Mouse (Mus musculus): ENCODE measurements at regions not wholly inside any gene's neighbourhood (a gene's known extent, or its start where the extent isn't known, plus 50 kb on each side); places are given as distances from the start of the nearest gene placed in this dataset.

DNA sequence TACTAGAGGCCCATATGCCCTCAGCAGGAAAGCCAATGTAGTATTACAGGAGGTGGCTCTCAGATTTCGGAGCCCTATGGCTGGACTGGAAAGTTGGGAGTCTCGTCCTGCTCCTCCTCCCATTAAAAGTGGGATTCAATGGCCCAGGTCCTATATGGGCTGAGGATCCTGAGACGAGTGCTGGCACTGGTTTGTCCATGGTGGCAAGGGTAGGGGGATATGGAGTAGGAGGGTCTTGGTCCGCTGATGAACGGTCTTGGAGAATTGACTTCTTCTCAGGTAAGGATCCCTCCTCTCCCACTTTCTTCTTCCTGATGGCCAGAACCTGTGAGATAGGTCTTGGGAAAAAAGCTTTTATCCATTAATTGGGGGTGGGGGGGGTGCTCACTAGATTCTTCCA is 522.2 kb upstream of the Slc5a7 start:
- DNase-seq, result no peak

- no peak for DNase-seq
Observed at GRCm38 (mm10) chr17:54853631-54854030, 554.8 kb upstream of the Slc5a7 start.

- DNase-seq, result no peak
Observed at GRCm38 (mm10) chr17:54896198-54896597, 549.0 kb upstream of the St6gal2 start.

DNA sequence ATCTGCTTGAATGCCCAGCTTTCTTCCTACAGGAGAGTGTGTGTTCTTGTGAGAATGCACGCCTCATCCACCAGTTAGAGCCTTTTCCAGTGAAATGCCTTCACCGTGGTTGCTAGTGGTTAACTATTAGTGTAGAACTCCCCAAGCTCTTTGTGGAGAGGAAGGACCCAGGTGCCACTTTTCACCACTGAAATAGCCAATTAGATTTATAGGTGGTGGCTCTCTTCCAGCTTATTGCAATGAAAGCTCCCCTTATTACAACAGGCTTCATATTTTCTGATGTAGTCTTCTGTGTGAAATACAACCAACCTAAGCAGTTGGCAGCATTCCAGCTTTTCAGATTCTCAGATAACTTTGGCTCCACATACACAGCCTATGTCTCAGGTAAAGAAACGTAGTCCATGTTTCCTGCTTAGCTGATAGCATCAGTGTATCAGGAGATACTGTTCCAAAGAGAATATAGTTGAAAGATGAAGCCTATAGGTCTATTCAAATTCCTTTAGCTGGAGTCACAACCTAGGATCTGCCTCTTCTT is 515.9 kb upstream of the St6gal2 start:
- no peak for DNase-seq

- peak; percentile 5 for DNase-seq
Observed at GRCm38 (mm10) chr17:54943380-54944047, 501.7 kb upstream of the St6gal2 start.

GRCm38 (mm10) chr17:54944288-54944931 is 500.8 kb upstream of the St6gal2 start:
- no peak for DNase-seq

Data from right cerebral cortex, postnatal 4 days (tissue).